Mouse (Mus musculus) layer of hippocampus, adult 9-10 months (tissue): ENCODE measurements around the gene Klf2.

Experiments used
- DNase-seq: peaks from one replicate; pipeline ENCODE4 v3.0.0; 2022; ENCODE audit warnings: low spot score

Gene Klf2

GRCm38 (mm10) chr8:72305210-72305905 is 13.5 kb upstream of the Klf2 start, which contains the start of gene Gm10282:
TSS of gene Gm10282 (minus strand) at chr8:72305260.
- DNase-seq: no peak

- DNase-seq: no peak
Measured at GRCm38 (mm10) chr8:72306913-72307312, 11.9 kb upstream of the Klf2 start.

GRCm38 (mm10) chr8:72308276-72308675 is 10.6 kb upstream of the Klf2 start:
- no peak for DNase-seq

- peak; percentile 68 for DNase-seq
Measured at GRCm38 (mm10) chr8:72310849-72311506, 7.9 kb upstream of the Klf2 start.

GRCm38 (mm10) chr8:72312926-72313518 is 5.8 kb upstream of the Klf2 start:
- no peak for DNase-seq

- DNase-seq: no peak
Measured at GRCm38 (mm10) chr8:72316053-72316695, 2.7 kb upstream of the Klf2 start.

- no peak for DNase-seq
Measured at GRCm38 (mm10) chr8:72317741-72318301, 1.0 kb upstream of the Klf2 start.

- DNase-seq: no peak
Measured at GRCm38 (mm10) chr8:72319397-72319796, 564 bp downstream of the Klf2 start.

GRCm38 (mm10) chr8:72319921-72320802 is 1.3 kb downstream of the Klf2 start:
- DNase-seq: no peak

GRCm38 (mm10) chr8:72320803-72321583 is 2.2 kb downstream of the Klf2 start:
- no peak for DNase-seq

- no peak for DNase-seq
Measured at GRCm38 (mm10) chr8:72321635-72322441, 3.0 kb downstream of the Klf2 start.

- DNase-seq: no peak
Measured at GRCm38 (mm10) chr8:72322471-72322889, 3.6 kb downstream of the Klf2 start.

GRCm38 (mm10) chr8:72323131-72323725 is 4.4 kb downstream of the Klf2 start:
- DNase-seq: no peak

GRCm38 (mm10) chr8:72324036-72324706 is 5.3 kb downstream of the Klf2 start:
- DNase-seq: no peak

GRCm38 (mm10) chr8:72324708-72325107 is 5.9 kb downstream of the Klf2 start:
- no peak for DNase-seq

GRCm38 (mm10) chr8:72329116-72329515 is 10.3 kb downstream of the Klf2 start:
- DNase-seq: no peak

GRCm38 (mm10) chr8:72330806-72331516 is 12.1 kb downstream of the Klf2 start:
- DNase-seq: no peak

GRCm38 (mm10) chr8:72331631-72332030 is 12.8 kb downstream of the Klf2 start:
- no peak for DNase-seq
